Mouse (Mus musculus): ENCODE measurements around the gene Atp10b.

DNA sequence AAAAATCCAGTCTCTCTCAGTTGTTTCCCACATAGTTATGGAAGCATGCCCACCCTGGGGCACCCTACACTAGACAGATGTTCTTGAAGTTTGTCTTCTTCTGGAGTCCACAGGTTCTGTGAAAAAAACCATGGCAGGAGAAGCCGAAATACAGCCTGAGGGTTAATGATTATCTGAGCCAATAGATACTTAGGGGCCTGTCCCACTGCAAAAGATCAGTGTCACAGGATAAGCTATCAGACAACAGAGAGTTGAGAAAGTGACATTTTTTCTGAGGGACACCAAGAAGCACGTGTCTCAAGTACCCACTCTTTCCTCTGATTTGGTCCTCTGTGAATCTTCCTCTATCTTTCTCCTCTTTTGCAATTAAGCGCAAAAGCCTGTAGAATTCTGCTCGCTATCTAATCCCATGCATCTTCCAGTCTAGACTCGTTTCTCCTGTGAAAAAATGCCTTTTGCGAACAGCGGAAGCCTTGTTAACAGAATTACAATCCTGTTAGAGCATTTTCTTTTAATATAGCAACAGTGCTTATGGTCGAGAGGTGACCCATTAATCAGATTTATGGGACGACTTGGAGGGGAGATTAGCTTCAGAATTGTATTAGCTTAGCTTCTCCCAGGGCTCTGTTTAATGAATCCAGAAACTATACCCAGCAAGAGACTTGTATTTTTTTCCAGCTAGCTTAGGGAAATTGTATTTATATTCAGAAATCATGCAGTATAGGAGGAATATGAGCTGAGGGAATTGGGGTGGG, 10.7 kb downstream of the Atp10b start:
- TF ChIP-seq CTCF (IDR thresholded peaks at IDR 0.05; ENCODE audit: extremely low read depth, insufficient read length, insufficient replicate concordance, low read depth, low read length) (no peak), POLR2A (IDR thresholded peaks at IDR 0.05; ENCODE audit: low read depth, low read length) (no peak)
